Mouse (Mus musculus): ENCODE measurements around the gene Tcf7. TPM values are rescaled to one million over a fixed set of nuclear protein-coding genes. Genes with fewer than 3 reads are reported as not detected.

Tcf7 gene
- polyA plus RNA-seq, 1 experiment from 2014 or later = 1.0 TPM

DNA sequence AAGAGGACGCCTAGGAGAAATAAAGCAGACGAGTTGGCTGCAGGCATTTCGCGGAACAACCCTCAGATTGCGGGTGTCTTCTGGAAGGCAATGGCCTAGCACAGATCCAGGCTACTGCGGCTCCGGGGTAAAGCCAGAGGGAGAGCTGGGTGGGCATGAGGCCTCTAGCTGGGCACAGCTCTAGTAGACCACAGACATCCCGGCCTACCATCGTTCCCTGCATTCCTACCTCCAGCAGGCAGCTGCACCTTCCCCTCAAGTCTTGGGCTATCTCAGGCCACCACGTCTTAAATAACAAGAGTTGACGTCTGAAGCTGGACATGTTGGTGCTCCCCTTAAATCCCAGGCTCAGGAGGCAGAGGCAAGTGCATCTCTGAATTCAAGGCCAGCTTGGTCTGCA is 20.5 kb downstream of the Tcf7 start:
- ATAC-seq (ENCODE audit: low read depth) = no peak
- Histone ChIP-seq H3K9me3 (replicated peaks; ENCODE audit: control insufficient read depth, low read length) (no peaks in the 10 kb centered on the region), H3K27ac (ENCODE audit: low read length) (no peak overlapping the region), H3K27me3 (ENCODE audit: control insufficient read depth, insufficient read depth, low read depth, low read length) (no peaks in the 10 kb centered on the region), H3K9ac (ENCODE audit: low read depth, low read length) (no peak overlapping the region), H3K4me1 (ENCODE audit: control insufficient read depth, low read depth, low read length) (no peaks in the 10 kb centered on the region), H3K36me3 (ENCODE audit: control insufficient read depth, insufficient read depth) (no peaks in the 10 kb centered on the region), H3K4me3 (ENCODE audit: low read depth, low read length) (no peak overlapping the region), H3K4me2 (ENCODE audit: low read depth, low read length) (no peak overlapping the region)
- WGBS (ENCODE audit: insufficient replicate concordance) = 70% methylated on average over 11 of the region's 11 CpGs

DNA sequence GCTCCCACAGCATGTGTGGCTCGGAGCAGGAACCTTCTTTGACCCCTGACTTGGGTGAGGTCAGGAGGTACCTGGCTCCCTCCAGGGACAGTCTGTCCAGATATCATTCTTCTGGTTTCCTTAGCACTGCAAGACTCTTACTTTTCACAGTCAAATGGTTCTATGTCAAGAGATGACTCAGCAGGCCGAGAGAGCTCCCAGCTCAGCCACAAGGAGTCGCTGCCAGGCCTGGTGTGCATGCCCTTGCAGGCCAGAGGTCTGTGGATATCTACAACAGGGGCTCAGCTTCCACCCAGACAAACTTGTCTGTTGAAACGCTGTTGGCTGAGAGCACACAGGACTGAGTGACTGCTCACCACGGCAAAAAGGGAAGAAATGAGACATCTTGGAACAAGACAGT is 20.9 kb downstream of the Tcf7 start:
- Histone ChIP-seq H3K27me3 (ENCODE audit: control insufficient read depth, insufficient read depth, low read depth, low read length) (no peaks in the 10 kb centered on the region), H3K4me2 (ENCODE audit: low read depth, low read length) (no peak overlapping the region), H3K36me3 (ENCODE audit: control insufficient read depth, insufficient read depth) (no peaks in the 10 kb centered on the region), H3K27ac (ENCODE audit: low read length) (no peak overlapping the region), H3K4me1 (ENCODE audit: control insufficient read depth, low read depth, low read length) (no peaks in the 10 kb centered on the region), H3K4me3 (ENCODE audit: low read depth, low read length) (no peak overlapping the region), H3K9me3 (replicated peaks; ENCODE audit: control insufficient read depth, low read length) (no peaks in the 10 kb centered on the region), H3K9ac (ENCODE audit: low read depth, low read length) (no peak overlapping the region)
- ATAC-seq (ENCODE audit: low read depth) = no peak
- WGBS (ENCODE audit: insufficient replicate concordance) = 17% methylated on average over 5 of the region's 5 CpGs

DNA sequence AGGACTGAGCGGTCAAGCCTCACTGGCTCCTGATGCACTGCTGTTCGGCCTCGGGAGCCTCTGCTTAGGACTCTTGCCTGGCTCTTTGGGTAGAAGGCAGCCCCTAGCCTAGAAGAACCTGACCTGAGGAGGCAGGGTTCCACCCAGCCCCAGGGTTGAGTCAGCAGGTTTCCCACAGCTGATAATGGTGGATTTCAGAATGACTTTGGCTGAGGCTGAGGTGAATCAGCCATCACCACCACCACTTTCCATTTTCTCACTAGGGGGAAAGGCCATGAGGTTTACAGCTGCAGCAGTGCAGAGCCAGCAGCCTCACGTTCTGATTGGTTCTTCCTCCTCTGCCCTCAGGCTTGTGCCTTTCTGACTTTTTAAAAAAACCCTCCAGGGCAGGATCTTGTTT is 21.9 kb downstream of the Tcf7 start:
- H3K27ac ChIP-seq (ENCODE audit: low read length) = no peak overlapping the region
- no peak overlapping the region for H3K4me2 ChIP-seq (ENCODE audit: low read depth, low read length)
- no peak overlapping the region for H3K9ac ChIP-seq (ENCODE audit: low read depth, low read length)
- no peak overlapping the region for H3K4me3 ChIP-seq (ENCODE audit: low read depth, low read length)
- ATAC-seq (ENCODE audit: low read depth) = no peak
- no peaks in the 10 kb centered on the region for H3K36me3 ChIP-seq (ENCODE audit: control insufficient read depth, insufficient read depth)
- H3K9me3 ChIP-seq (replicated peaks; ENCODE audit: control insufficient read depth, low read length) = no peaks in the 10 kb centered on the region
- no peaks in the 10 kb centered on the region for H3K4me1 ChIP-seq (ENCODE audit: control insufficient read depth, low read depth, low read length)
- 54% methylated on average over 4 of the region's 4 CpGs for WGBS (ENCODE audit: insufficient replicate concordance)
- H3K27me3 ChIP-seq (ENCODE audit: control insufficient read depth, insufficient read depth, low read depth, low read length) = no peaks in the 10 kb centered on the region

DNA sequence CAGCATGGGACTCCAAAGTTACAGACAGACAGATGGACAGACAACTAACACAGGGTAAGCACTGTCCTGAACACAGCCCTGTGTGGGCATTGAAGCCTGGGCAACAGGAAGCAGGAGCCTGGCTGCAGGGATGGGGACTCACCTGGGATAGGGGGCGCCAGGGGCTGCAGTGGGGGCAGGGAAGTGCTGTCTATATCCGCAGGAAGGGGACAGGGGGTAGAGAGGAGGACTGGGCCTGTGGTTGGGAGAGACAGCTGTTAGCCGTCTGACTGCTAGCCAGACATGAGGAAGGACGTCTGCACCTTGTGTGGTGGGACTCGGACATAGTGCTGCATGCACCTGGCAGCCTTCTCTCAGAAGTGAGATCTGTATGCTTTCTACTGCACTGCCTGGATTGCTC is 24.1 kb downstream of the Tcf7 start:
- 36% methylated on average over 5 of the region's 5 CpGs for WGBS (ENCODE audit: insufficient replicate concordance)
- no peaks in the 10 kb centered on the region for H3K36me3 ChIP-seq (ENCODE audit: control insufficient read depth, insufficient read depth)
- H3K4me2 ChIP-seq (ENCODE audit: low read depth, low read length) = no peak overlapping the region
- no peaks in the 10 kb centered on the region for H3K9me3 ChIP-seq (replicated peaks; ENCODE audit: control insufficient read depth, low read length)
- no peak for ATAC-seq (ENCODE audit: low read depth)
- no peak overlapping the region for H3K9ac ChIP-seq (ENCODE audit: low read depth, low read length)
- no peaks in the 10 kb centered on the region for H3K27me3 ChIP-seq (ENCODE audit: control insufficient read depth, insufficient read depth, low read depth, low read length)
- no peak overlapping the region for H3K4me3 ChIP-seq (ENCODE audit: low read depth, low read length)
- no peaks in the 10 kb centered on the region for H3K4me1 ChIP-seq (ENCODE audit: control insufficient read depth, low read depth, low read length)
- H3K27ac ChIP-seq (ENCODE audit: low read length) = no peak overlapping the region

DNA sequence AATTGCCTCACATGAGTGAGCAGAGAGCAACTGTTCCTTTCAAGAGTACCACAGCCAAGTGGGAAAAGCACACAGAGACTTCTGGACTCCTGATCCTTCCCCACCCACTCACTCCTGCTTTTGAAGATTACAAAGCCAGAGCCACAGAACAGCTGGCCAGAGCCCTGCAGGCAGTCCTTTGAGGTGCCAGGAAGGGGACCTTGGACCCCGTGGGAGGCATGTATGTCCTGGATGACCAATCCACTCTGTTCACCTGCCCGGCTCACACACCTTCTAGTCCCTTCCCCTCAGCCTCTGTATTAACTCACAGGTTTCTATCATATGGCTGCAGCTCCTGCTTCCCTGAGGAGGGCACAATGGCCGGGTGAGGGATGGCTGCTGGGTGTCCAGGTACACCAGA is 25.4 kb downstream of the Tcf7 start:
- H3K9me3 ChIP-seq (replicated peaks; ENCODE audit: control insufficient read depth, low read length) = no peaks in the 10 kb centered on the region
- H3K27ac ChIP-seq (ENCODE audit: low read length) = no peak overlapping the region
- H3K4me2 ChIP-seq (ENCODE audit: low read depth, low read length) = no peak overlapping the region
- no peaks in the 10 kb centered on the region for H3K4me1 ChIP-seq (ENCODE audit: control insufficient read depth, low read depth, low read length)
- H3K9ac ChIP-seq (ENCODE audit: low read depth, low read length) = no peak overlapping the region
- WGBS (ENCODE audit: insufficient replicate concordance) = 44% methylated on average over 3 of the region's 3 CpGs
- peak; percentile 76 for ATAC-seq (ENCODE audit: low read depth)
- no peak overlapping the region for H3K4me3 ChIP-seq (ENCODE audit: low read depth, low read length)
- H3K36me3 ChIP-seq (ENCODE audit: control insufficient read depth, insufficient read depth) = no peaks in the 10 kb centered on the region
- no peaks in the 10 kb centered on the region for H3K27me3 ChIP-seq (ENCODE audit: control insufficient read depth, insufficient read depth, low read depth, low read length)

DNA sequence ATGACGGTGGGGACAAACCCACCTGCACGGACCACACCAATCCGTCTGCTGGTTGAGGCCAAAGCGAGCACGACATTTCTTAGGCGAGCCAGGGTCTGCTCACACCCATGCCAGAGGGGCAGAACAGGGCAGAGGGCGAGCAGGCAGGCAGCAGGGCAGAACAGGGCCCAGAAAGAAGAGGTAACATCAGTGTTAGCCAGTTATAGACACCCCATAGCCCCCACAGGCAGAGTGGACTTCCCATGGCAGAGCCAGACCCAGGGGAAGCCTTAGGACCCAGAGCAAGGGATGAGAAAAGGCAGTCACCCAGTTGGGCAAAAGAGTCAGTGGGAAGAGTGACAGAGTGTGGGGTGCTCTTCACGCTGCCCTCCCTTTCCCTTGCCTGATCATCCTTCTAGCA is 27.7 kb downstream of the Tcf7 start:
- WGBS (ENCODE audit: insufficient replicate concordance) = 68% methylated on average over 8 of the region's 8 CpGs
- no peak for ATAC-seq (ENCODE audit: low read depth)
- no peaks in the 10 kb centered on the region for H3K27me3 ChIP-seq (ENCODE audit: control insufficient read depth, insufficient read depth, low read depth, low read length)

DNA sequence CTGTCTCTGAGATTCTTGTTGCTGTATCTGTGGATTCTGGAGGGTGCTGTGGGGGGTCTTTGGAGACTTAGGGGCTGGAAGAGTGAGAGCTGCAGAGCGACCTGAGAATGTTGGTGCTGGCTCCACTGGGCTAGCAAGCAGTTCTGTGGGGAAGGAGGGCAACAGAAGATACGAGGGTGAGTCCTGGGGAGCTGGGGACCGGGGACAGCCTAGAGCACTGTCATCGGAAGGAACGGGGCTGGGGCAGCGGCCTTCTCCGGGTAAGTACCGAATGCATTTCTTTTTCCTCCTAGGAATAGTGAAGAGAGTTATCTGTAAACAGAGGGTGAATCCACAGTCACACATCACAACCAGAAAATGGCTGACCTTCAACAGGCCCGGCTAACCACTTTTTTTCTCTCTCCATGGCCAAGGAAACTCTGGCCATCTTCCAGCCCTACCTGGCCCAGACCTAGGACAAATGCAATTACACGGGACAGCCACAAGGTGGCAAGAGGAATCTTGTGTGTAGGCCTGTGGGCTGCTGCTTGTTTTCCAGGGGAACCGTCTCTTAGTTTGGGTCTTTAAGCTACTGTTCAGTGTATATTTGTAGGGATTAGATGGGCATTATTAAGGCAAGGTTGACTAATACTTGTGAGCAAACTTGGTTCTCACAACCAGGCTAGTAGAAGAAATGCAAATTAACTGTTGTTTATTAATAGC is 29.0 kb downstream of the Tcf7 start:
- no peak overlapping the region for H3K9ac ChIP-seq (ENCODE audit: low read depth, low read length)
- no peaks in the 10 kb centered on the region for H3K9me3 ChIP-seq (replicated peaks; ENCODE audit: control insufficient read depth, low read length)
- no peak overlapping the region for H3K27ac ChIP-seq (ENCODE audit: low read length)
- H3K27me3 ChIP-seq (ENCODE audit: control insufficient read depth, insufficient read depth, low read depth, low read length) = no peaks in the 10 kb centered on the region
- no peak for ATAC-seq (ENCODE audit: low read depth)
- no peak overlapping the region for H3K4me2 ChIP-seq (ENCODE audit: low read depth, low read length)
- no peaks in the 10 kb centered on the region for H3K4me1 ChIP-seq (ENCODE audit: control insufficient read depth, low read depth, low read length)
- no peaks in the 10 kb centered on the region for H3K36me3 ChIP-seq (ENCODE audit: control insufficient read depth, insufficient read depth)
- WGBS (ENCODE audit: insufficient replicate concordance) = 56% methylated on average over 11 of the region's 11 CpGs
- H3K4me3 ChIP-seq (ENCODE audit: low read depth, low read length) = no peak overlapping the region

More for the DNA sequence above, 27.7 kb downstream of the Tcf7 start:
- Histone ChIP-seq H3K36me3 (ENCODE audit: control insufficient read depth, insufficient read depth) (no peaks in the 10 kb centered on the region), H3K9ac (ENCODE audit: low read depth, low read length) (no peak overlapping the region), H3K4me3 (ENCODE audit: low read depth, low read length) (no peak overlapping the region), H3K9me3 (replicated peaks; ENCODE audit: control insufficient read depth, low read length) (no peaks in the 10 kb centered on the region), H3K27ac (ENCODE audit: low read length) (no peak overlapping the region), H3K4me1 (ENCODE audit: control insufficient read depth, low read depth, low read length) (no peaks in the 10 kb centered on the region), H3K4me2 (ENCODE audit: low read depth, low read length) (no peak overlapping the region)

DNA sequence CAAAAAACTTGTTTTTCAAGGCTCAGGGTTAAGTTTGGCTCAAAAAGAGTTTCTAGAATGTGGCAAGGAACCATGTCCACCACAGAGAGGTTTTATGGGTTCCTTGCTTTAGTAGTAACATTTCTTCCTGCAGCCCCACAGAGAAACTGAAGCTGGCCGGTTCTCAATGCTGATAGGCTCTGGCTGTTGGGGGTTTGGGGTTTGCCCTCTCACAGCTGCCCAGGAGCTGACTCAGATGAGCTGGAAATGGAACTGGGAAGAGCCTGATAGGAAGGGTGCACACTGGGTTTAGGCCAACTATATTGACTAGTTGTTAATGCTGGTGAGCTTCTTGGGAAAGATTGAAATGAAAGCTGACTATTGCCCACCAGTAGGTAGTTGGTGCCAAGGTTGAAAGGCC is 30.1 kb downstream of the Tcf7 start:
- Histone ChIP-seq H3K36me3 (ENCODE audit: control insufficient read depth, insufficient read depth) (peaks cover under 1% of the 10 kb centered on the region; the same call in 1 of the 2 replicates), H3K9ac (ENCODE audit: low read depth, low read length) (no peak overlapping the region), H3K4me3 (ENCODE audit: low read depth, low read length) (no peak overlapping the region), H3K27me3 (ENCODE audit: control insufficient read depth, insufficient read depth, low read depth, low read length) (no peaks in the 10 kb centered on the region), H3K4me1 (ENCODE audit: control insufficient read depth, low read depth, low read length) (no peaks in the 10 kb centered on the region), H3K27ac (ENCODE audit: low read length) (no peak overlapping the region), H3K4me2 (ENCODE audit: low read depth, low read length) (no peak overlapping the region), H3K9me3 (replicated peaks; ENCODE audit: control insufficient read depth, low read length) (no peaks in the 10 kb centered on the region)
- 38% methylated on average over 1 of the region's 1 CpGs for WGBS (ENCODE audit: insufficient replicate concordance)
- ATAC-seq (ENCODE audit: low read depth) = no peak

DNA sequence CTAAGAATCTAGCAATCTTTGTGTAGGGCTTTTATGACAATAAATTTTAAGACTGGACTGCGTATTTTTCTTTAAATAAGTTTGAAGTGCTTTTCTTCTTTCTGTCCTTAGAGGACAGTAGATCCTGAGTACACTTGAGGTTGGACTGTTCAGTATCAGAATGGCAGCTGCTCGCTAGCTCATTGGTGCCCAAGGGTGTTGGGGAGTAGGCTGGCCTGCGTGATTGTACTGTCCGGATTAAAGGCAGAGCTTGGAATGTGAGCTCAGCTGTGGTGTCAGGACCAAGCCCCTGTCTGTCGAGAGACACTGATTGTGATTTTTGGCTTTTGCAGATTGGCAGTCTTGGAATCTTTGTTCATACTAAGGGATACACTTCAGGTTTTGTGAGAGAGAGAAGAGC is 31.0 kb downstream of the Tcf7 start:
- H3K27ac ChIP-seq (ENCODE audit: low read length) = no peak overlapping the region
- H3K4me3 ChIP-seq (ENCODE audit: low read depth, low read length) = no peak overlapping the region
- H3K9ac ChIP-seq (ENCODE audit: low read depth, low read length) = no peak overlapping the region
- H3K27me3 ChIP-seq (ENCODE audit: control insufficient read depth, insufficient read depth, low read depth, low read length) = no peaks in the 10 kb centered on the region
- no peak for ATAC-seq (ENCODE audit: low read depth)
- no peaks in the 10 kb centered on the region for H3K4me1 ChIP-seq (ENCODE audit: control insufficient read depth, low read depth, low read length)
- peaks cover 5% of the 10 kb centered on the region; the same call in 1 of the 2 replicates for H3K36me3 ChIP-seq (ENCODE audit: control insufficient read depth, insufficient read depth)
- H3K4me2 ChIP-seq (ENCODE audit: low read depth, low read length) = no peak overlapping the region
- no peaks in the 10 kb centered on the region for H3K9me3 ChIP-seq (replicated peaks; ENCODE audit: control insufficient read depth, low read length)
- WGBS (ENCODE audit: insufficient replicate concordance) = 74% methylated on average over 5 of the region's 5 CpGs

Measured in liver, embryonic 16.5 days (tissue).